Mouse (Mus musculus) ES-E14 (cell line): Measurements from ENCODE around the gene Calml4. TPM values are rescaled to one million over a fixed set of nuclear protein-coding genes. Genes with fewer than 3 reads are reported as not detected.

Source experiments
- DNase-seq: peaks from one replicate; pipeline ENCODE4 v3.0.0-alpha.2; 2013; ENCODE audit warnings: low read depth, low spot score
- H3K27ac ChIP-seq: 2 replicates; pipeline ENCODE4 v1.5.1; 2012; ENCODE audit warnings: low read depth, mild to moderate bottlenecking, low read length, moderate library complexity, mixed read lengths; ENCODE audit not compliant: poor library complexity, insufficient read depth, severe bottlenecking
- H3K36me3 ChIP-seq: 2 replicates; pipeline ENCODE4 v1.6.1; 2012; ENCODE audit warnings: mild to moderate bottlenecking, low read length, moderate library complexity, mixed read lengths; ENCODE audit not compliant: control insufficient read depth, poor library complexity, insufficient read depth, severe bottlenecking
- H3K4me1 ChIP-seq, 2 experiments: fragments of 150-350 bp in 1 of 2; sonication (generic) in 1 of 2; 2 replicates each; pipeline ENCODE4 v1.6.1; 2012; ENCODE audit warnings: low read length in 2 of 2, mild to moderate bottlenecking in 1 of 2, mixed read lengths in 1 of 2; ENCODE audit not compliant: control insufficient read depth in 2 of 2, insufficient read depth in 2 of 2, poor library complexity in 1 of 2
- H3K4me3 ChIP-seq, 2 experiments: fragments of 150-350 bp in 1 of 2; sonication (generic) in 1 of 2; 2 replicates each; pipeline ENCODE4 v1.5.1; 2012; ENCODE audit warnings: low read length in 2 of 2, low read depth in 1 of 2, mild to moderate bottlenecking in 1 of 2, mixed read lengths in 1 of 2; ENCODE audit not compliant: insufficient read depth in 1 of 2, poor library complexity in 1 of 2, severe bottlenecking in 1 of 2
- H3K9ac ChIP-seq: 2 replicates; pipeline ENCODE4 v1.6.1; 2012; ENCODE audit warnings: low read depth, mild to moderate bottlenecking, low read length, mixed read lengths; ENCODE audit not compliant: poor library complexity, insufficient read depth, severe bottlenecking
- H3K9me3 ChIP-seq: fragments of 150-350 bp; sonication (generic); 2 replicates; pipeline ENCODE4 v1.6.1; 2012; ENCODE audit warnings: low read depth, mild to moderate bottlenecking, low read length; ENCODE audit not compliant: control insufficient read depth, insufficient read depth
- CHD2 ChIP-seq: IDR thresholded peaks from 2 replicates; pipeline ENCODE4 v1.6.1; 2014; ENCODE audit warnings: mild to moderate bottlenecking, low read depth, low read length, inconsistent platforms
- HCFC1 ChIP-seq: IDR thresholded peaks from 2 replicates; pipeline ENCODE4 v1.6.1; 2012; ENCODE audit warnings: low read length, inconsistent platforms, borderline replicate concordance; ENCODE audit not compliant: insufficient read depth
- MAFK ChIP-seq: IDR thresholded peaks from 2 replicates; pipeline ENCODE4 v1.6.1; 2014; ENCODE audit warnings: mild to moderate bottlenecking, low read depth, low read length, inconsistent platforms; ENCODE audit not compliant: insufficient read depth
- ZC3H11A ChIP-seq: IDR thresholded peaks from 2 replicates; pipeline ENCODE4 v1.6.1; 2012; ENCODE audit warnings: low read depth, mild to moderate bottlenecking, inconsistent platforms, low read length, borderline replicate concordance
- ZNF384 ChIP-seq: IDR thresholded peaks from 2 replicates; pipeline ENCODE4 v1.6.1; 2012; ENCODE audit warnings: low read depth, low read length, inconsistent platforms
- in situ Hi-C, 2 experiments: fragments of 600-800 bp; cut with MboI; formaldehyde crosslinking; loops; one replicate each; pipeline ENCODE4 v1.15.1; 2025; ENCODE audit warnings: low sequenced_read_pairs in 2 of 2, inconsistent platforms in 1 of 2; ENCODE audit not compliant: unreplicated experiment in 2 of 2
- total RNA-seq: library from RNA; depleted of rRNA; stranded (reverse); fragments of 300-350 nt; gene quantifications from 2 replicates; pipeline ENCODE4 v1.2.3, GENCODE M21; 2012

Calml4 gene
- total RNA-seq, 1 experiment: 10.2 TPM

GRCm38 (mm10) chr9:62876966-62877616, 19.2 kb downstream of the Calml4 start:
- H3K36me3 ChIP-seq: peaks cover 4% of the 10 kb centered on the region; the same call in 1 of the 2 replicates
- in situ Hi-C loops: no loop called here
- no peaks in the 10 kb centered on the region for H3K9me3 ChIP-seq
- H3K27ac ChIP-seq: no peak overlapping the region
- DNase-seq: no peak
- H3K4me3 ChIP-seq: no peak overlapping the region
- TF ChIP-seq CHD2 (no peak), ZC3H11A (no peak), HCFC1 (no peak), MAFK (no peak), ZNF384 (no peak)
- no peak overlapping the region for H3K9ac ChIP-seq
- H3K4me1 ChIP-seq: no peaks in the 10 kb centered on the region; a peak in 1 of 4 replicates

- no peak for DNase-seq
- TF ChIP-seq ZC3H11A (no peak), CHD2 (no peak), ZNF384 (no peak), MAFK (no peak), HCFC1 (no peak)
- no peak overlapping the region for H3K9ac ChIP-seq
- in situ Hi-C loops: no loop called here
- H3K4me3 ChIP-seq: no peak overlapping the region
- H3K36me3 ChIP-seq: peaks cover 4% of the 10 kb centered on the region; the same call in 1 of the 2 replicates
- H3K27ac ChIP-seq: no peak overlapping the region
- H3K9me3 ChIP-seq: no peaks in the 10 kb centered on the region
- H3K4me1 ChIP-seq: no peaks in the 10 kb centered on the region; a peak in 1 of 4 replicates
Observed at GRCm38 (mm10) chr9:62877825-62878224, 19.9 kb downstream of the Calml4 start.

- Histone ChIP-seq H3K4me1 (no peaks in the 10 kb centered on the region; a peak in 1 of 4 replicates), H3K9me3 (no peaks in the 10 kb centered on the region), H3K36me3 (peaks cover 15% of the 10 kb centered on the region), H3K4me3 (no peak overlapping the region), H3K27ac (no peak overlapping the region), H3K9ac (no peak overlapping the region)
- no peak for DNase-seq
- in situ Hi-C loops: no loop called here
- TF ChIP-seq ZNF384: no peak
- no peak for TF ChIP-seq HCFC1
- TF ChIP-seq MAFK: no peak
- no peak for TF ChIP-seq ZC3H11A
- TF ChIP-seq CHD2: no peak
Observed at GRCm38 (mm10) chr9:62881871-62882270, 24.0 kb downstream of the Calml4 start.

GRCm38 (mm10) chr9:62894486-62894885, 36.6 kb downstream of the Calml4 start:
- peaks cover under 1% of the 10 kb centered on the region; the same call in 1 of the 2 replicates for H3K36me3 ChIP-seq
- TF ChIP-seq ZNF384: no peak
- TF ChIP-seq CHD2: no peak
- TF ChIP-seq ZC3H11A: no peak
- no peak for TF ChIP-seq HCFC1
- TF ChIP-seq MAFK: no peak
- in situ Hi-C loops: no loop called here
- H3K9me3 ChIP-seq: no peaks in the 10 kb centered on the region
- no peak overlapping the region for H3K27ac ChIP-seq
- no peak for DNase-seq
- no peak overlapping the region for H3K4me3 ChIP-seq
- no peak overlapping the region for H3K9ac ChIP-seq
- no peaks in the 10 kb centered on the region for H3K4me1 ChIP-seq
